Mouse (Mus musculus): ENCODE data around the gene Txn2. TPM values are rescaled to one million over a fixed set of nuclear protein-coding genes. Genes with fewer than 3 reads are reported as not detected.

Txn2 gene
- total and polyA plus RNA-seq, 3 experiments, result 260 to 403 (median 299) TPM

DNA sequence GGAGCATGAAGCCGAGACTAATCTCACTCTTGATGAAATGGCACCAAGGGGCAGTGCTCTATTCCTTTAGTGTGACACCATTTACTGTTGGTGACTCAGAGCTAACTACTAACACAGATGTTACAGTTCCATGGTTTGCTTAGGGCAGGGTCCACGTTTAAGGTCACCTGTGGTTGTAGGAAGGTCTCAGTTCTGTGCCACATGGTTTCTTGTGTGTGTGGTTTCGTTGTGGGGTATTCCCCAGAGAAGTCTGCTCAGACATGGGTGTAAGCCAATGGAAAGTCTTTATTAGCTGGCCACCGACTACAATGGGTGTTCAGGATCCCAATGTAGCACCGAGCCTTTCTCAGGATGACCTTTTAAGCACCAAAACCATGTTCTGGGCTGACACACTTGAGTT, 9.7 kb upstream of the Txn2 start:
- H3K4me1 ChIP-seq (ENCODE audit: control insufficient read depth, insufficient read depth, low read length), result peaks cover 3% of the 10 kb centered on the region
- no peak overlapping the region for H3K4me3 ChIP-seq
- no peak for DNase-seq
- H3K27me3 ChIP-seq (ENCODE audit: control insufficient read depth, insufficient read depth, low read length), result no peaks in the 10 kb centered on the region
- TF ChIP-seq POLR2A (IDR thresholded peaks at IDR 0.05; ENCODE audit: insufficient read depth, low read depth, low read length) (no peak), EP300 (IDR thresholded peaks at IDR 0.05; ENCODE audit: insufficient read depth, low read depth, low read length) (no peak), CTCF (IDR thresholded peaks at IDR 0.05) (no peak)
- H3K79me2 ChIP-seq (replicated peaks; ENCODE audit: control insufficient read depth, insufficient read depth, low read length), result no peaks in the 10 kb centered on the region
- H3K36me3 ChIP-seq (ENCODE audit: control insufficient read depth, insufficient read depth, low read length), result no peaks in the 10 kb centered on the region
- no peak overlapping the region for H3K27ac ChIP-seq
- 69% methylated on average over 5 of the region's 5 CpGs for WGBS
- no peak overlapping the region for H3K9ac ChIP-seq (ENCODE audit: low read depth, low read length)
- intact Hi-C loops (cut with DNase I), result loop anchor here (10.0 kb wide), 1 partner anchor 176 kb away; no protein-coding TSS in a partner anchor

DNA sequence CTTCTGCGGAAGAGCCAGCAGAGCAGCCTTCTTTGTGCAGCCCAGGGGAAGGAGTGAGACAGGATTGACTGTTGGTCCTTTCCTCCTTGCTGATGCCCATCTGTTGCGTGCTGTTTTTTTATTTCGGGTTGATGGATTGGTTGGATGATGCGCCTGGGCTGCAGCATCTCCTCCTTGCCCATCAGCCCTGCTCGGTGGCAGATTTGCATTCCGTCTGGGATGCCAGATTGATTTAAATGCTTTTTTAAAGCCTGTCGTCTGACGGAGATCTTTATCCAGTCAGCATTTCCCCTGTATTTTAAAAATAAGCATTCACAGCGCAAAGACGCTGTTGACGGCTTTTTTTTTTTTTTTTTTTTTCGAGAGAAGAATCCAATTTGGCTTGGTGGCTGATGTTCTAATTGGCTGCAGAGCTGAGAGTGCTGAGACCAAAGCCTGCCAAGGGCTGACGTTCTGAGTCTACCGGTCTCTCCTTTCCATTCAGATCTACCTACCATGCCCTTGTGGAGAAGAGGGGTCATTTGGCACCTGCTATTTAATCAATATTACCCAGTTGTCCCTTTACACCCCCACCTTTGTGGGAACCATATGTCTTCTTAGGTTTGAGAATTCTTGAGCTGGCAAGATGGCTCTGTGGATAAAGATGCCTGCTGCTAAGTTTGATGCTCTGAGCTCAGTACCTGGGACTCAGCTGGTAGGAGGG, 7.0 kb upstream of the Txn2 start:
- Histone ChIP-seq H3K4me3 (no peak overlapping the region), H3K79me2 (replicated peaks; ENCODE audit: control insufficient read depth, insufficient read depth, low read length) (no peaks in the 10 kb centered on the region), H3K36me3 (ENCODE audit: control insufficient read depth, insufficient read depth, low read length) (no peaks in the 10 kb centered on the region), H3K27ac (no peak overlapping the region), H3K27me3 (ENCODE audit: control insufficient read depth, insufficient read depth, low read length) (no peaks in the 10 kb centered on the region), H3K9ac (ENCODE audit: low read depth, low read length) (no peak overlapping the region), H3K4me1 (ENCODE audit: control insufficient read depth, insufficient read depth, low read length) (peaks cover 10% of the 10 kb centered on the region)
- no peak for DNase-seq
- 81% methylated on average over 14 of the region's 14 CpGs for WGBS
- intact Hi-C loops (cut with DNase I), result loop anchor here (2.0 to 10.0 kb wide), 2 partner anchors 21 to 179 kb away; partner anchors contain the start of gene Foxred2
- TF ChIP-seq EP300 (IDR thresholded peaks at IDR 0.05; ENCODE audit: insufficient read depth, low read depth, low read length) (no peak), CTCF (IDR thresholded peaks at IDR 0.05) (no peak), POLR2A (IDR thresholded peaks at IDR 0.05; ENCODE audit: insufficient read depth, low read depth, low read length) (no peak)

DNA sequence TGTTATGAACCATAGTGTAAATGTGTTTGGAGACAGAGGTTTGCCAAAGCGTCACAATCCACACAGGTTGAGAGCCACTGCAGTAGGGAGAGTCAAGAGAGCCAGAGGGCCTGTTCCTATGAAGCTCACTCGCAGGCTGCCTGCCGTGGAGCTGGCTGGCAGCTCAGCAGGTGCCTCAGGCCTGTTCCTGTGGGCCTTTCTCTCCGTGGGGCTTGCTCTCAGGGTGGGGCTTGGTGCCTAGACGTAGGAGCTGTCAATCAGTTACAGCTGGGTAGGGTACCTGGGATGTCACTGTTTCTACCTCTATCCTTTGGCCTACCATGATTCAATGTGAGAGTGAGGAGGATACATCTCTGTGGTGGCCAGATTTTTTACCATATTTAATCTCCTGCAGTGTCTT, 6.2 kb upstream of the Txn2 start:
- Histone ChIP-seq H3K79me2 (replicated peaks; ENCODE audit: control insufficient read depth, insufficient read depth, low read length) (no peaks in the 10 kb centered on the region), H3K4me1 (ENCODE audit: control insufficient read depth, insufficient read depth, low read length) (peaks cover 10% of the 10 kb centered on the region), H3K36me3 (ENCODE audit: control insufficient read depth, insufficient read depth, low read length) (no peaks in the 10 kb centered on the region), H3K4me3 (no peak overlapping the region), H3K9ac (ENCODE audit: low read depth, low read length) (no peak overlapping the region), H3K27me3 (ENCODE audit: control insufficient read depth, insufficient read depth, low read length) (no peaks in the 10 kb centered on the region), H3K27ac (no peak overlapping the region)
- 75% methylated on average over 5 of the region's 5 CpGs for WGBS
- no peak for TF ChIP-seq CTCF (IDR thresholded peaks at IDR 0.05)
- TF ChIP-seq POLR2A (IDR thresholded peaks at IDR 0.05; ENCODE audit: insufficient read depth, low read depth, low read length), result no peak
- no peak for TF ChIP-seq EP300 (IDR thresholded peaks at IDR 0.05; ENCODE audit: insufficient read depth, low read depth, low read length)
- no peak for DNase-seq
- intact Hi-C loops (cut with DNase I), result loop anchor here (2.0 to 10.0 kb wide), 3 partner anchors 22 to 237 kb away; partner anchors contain the start of genes Foxred2 and Ift27

DNA sequence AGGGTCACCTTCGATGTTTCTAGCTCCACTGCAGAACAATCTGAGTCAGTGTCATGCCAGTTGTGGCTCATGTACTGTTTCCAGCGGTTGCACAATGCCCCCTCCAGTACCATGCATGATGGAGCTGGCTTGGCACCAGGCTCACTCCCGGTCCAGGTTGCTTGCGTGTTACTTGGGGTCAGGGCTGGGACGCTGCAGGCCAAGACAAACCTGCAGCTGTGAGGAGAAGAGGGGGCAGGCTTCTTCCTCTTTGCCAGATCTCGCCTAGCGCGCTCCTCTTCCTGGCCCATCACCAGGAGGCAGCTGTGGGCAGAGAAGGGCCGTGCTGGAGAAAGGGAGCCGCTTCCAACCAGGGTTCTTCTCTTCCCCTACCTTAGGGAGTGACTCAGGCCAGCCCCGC, 5.5 kb upstream of the Txn2 start:
- Histone ChIP-seq H3K79me2 (replicated peaks; ENCODE audit: control insufficient read depth, insufficient read depth, low read length) (no peaks in the 10 kb centered on the region), H3K36me3 (ENCODE audit: control insufficient read depth, insufficient read depth, low read length) (no peaks in the 10 kb centered on the region), H3K4me3 (no peak overlapping the region), H3K9ac (ENCODE audit: low read depth, low read length) (no peak overlapping the region), H3K27ac (no peak overlapping the region), H3K4me1 (ENCODE audit: control insufficient read depth, insufficient read depth, low read length) (peaks cover 10% of the 10 kb centered on the region), H3K27me3 (ENCODE audit: control insufficient read depth, insufficient read depth, low read length) (no peaks in the 10 kb centered on the region)
- intact Hi-C loops (cut with DNase I), result loop anchor here (2.0 to 10.0 kb wide), 3 partner anchors 22 to 238 kb away; partner anchors contain the start of genes Foxred2 and Ift27
- TF ChIP-seq POLR2A (IDR thresholded peaks at IDR 0.05; ENCODE audit: insufficient read depth, low read depth, low read length), result no peak
- TF ChIP-seq CTCF (IDR thresholded peaks at IDR 0.05), result no peak
- no peak for TF ChIP-seq EP300 (IDR thresholded peaks at IDR 0.05; ENCODE audit: insufficient read depth, low read depth, low read length)
- peak; percentile 39 to 58 for DNase-seq
- 61% methylated on average over 11 of the region's 11 CpGs for WGBS

DNA sequence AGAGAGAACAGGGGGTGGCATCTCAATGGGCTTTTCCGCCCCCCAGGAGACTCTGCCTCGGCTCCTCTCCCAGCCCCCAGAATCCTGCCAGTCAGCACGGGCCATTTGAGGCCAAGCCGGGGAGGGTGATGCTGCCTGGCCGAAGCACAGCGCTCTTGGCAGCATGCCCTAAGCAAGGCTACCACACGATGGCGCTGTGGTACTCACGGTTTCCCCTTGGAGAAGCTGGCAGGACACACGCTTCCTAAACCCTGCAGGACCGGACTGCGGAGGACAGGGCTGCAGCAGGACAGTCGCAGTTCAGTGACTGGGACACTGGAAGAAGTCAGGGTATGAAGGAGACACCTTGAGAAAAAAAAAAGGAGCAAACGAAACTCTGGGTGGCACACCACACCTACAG, 5.0 kb upstream of the Txn2 start:
- Histone ChIP-seq H3K27me3 (ENCODE audit: control insufficient read depth, insufficient read depth, low read length) (no peaks in the 10 kb centered on the region), H3K4me3 (no peak overlapping the region), H3K79me2 (replicated peaks; ENCODE audit: control insufficient read depth, insufficient read depth, low read length) (no peaks in the 10 kb centered on the region), H3K4me1 (ENCODE audit: control insufficient read depth, insufficient read depth, low read length) (peaks cover 10% of the 10 kb centered on the region), H3K36me3 (ENCODE audit: control insufficient read depth, insufficient read depth, low read length) (no peaks in the 10 kb centered on the region), H3K27ac (peak overlapping the region; percentile 51), H3K9ac (ENCODE audit: low read depth, low read length) (peak overlapping the region; percentile 14; the same call in 1 of the 2 replicates)
- intact Hi-C loops (cut with DNase I), result loop anchor here (2.0 to 10.0 kb wide), 3 partner anchors 23 to 239 kb away; partner anchors contain the start of genes Foxred2 and Ift27
- peak; percentile 97 to 100 for DNase-seq
- TF ChIP-seq POLR2A (IDR thresholded peaks at IDR 0.05; ENCODE audit: insufficient read depth, low read depth, low read length) (peak; percentile 55; the same call in 1 of the 2 replicates), CTCF (IDR thresholded peaks at IDR 0.05) (peak; percentile 91), EP300 (IDR thresholded peaks at IDR 0.05; ENCODE audit: insufficient read depth, low read depth, low read length) (peak; percentile 98)
- WGBS, result under 1% methylated on average over 14 of the region's 14 CpGs

DNA sequence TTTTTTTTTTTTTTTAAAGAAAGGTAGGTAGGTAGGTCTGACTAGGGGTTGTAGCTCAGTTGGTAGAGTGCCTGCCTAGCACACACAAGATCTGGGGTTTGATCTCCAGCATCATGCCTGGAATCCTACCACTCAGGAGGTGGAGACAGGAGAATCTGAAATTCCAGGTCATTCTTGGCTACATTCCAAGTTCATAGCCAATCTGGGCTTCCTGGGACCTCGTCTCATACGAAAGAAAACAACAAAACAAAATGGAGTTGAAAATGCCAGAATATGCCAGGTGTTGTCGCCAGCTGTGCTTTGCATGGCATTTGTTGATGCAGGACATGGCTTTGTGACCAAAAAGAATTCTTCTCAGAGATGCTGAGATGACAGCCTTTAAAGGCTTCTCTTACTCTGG, 4.4 kb upstream of the Txn2 start:
- Histone ChIP-seq H3K27ac (peak overlapping the region; percentile 51; the same call in 1 of the 2 replicates), H3K4me3 (no peak overlapping the region), H3K79me2 (replicated peaks; ENCODE audit: control insufficient read depth, insufficient read depth, low read length) (no peaks in the 10 kb centered on the region), H3K36me3 (ENCODE audit: control insufficient read depth, insufficient read depth, low read length) (no peaks in the 10 kb centered on the region), H3K9ac (ENCODE audit: low read depth, low read length) (no peak overlapping the region), H3K4me1 (ENCODE audit: control insufficient read depth, insufficient read depth, low read length) (peaks cover 10% of the 10 kb centered on the region), H3K27me3 (ENCODE audit: control insufficient read depth, insufficient read depth, low read length) (no peaks in the 10 kb centered on the region)
- no peak for DNase-seq
- WGBS, result 40% methylated on average over 3 of the region's 3 CpGs
- intact Hi-C loops (cut with DNase I), result loop anchor here (5.0 to 10.0 kb wide), 2 partner anchors 182 to 239 kb away; partner anchors contain the start of gene Ift27
- TF ChIP-seq CTCF (IDR thresholded peaks at IDR 0.05) (no peak), EP300 (IDR thresholded peaks at IDR 0.05; ENCODE audit: insufficient read depth, low read depth, low read length) (no peak), POLR2A (IDR thresholded peaks at IDR 0.05; ENCODE audit: insufficient read depth, low read depth, low read length) (no peak)

Data from heart, adult 2 months (tissue).